Mouse (Mus musculus) neural tube, embryonic 13.5 days (tissue): ENCODE measurements around the gene Prepl. TPM values are rescaled to one million over a fixed set of nuclear protein-coding genes. Genes with fewer than 3 reads are reported as not detected.

Experiments used
- ATAC-seq: fragments of 200-750 bp; cut with Nextera tagmentation; 2 replicates; pipeline ENCODE4 v1.8.0; 2017; ENCODE audit warnings: low read depth, mild to moderate bottlenecking, moderate TSS enrichment, moderate library complexity
- H3K27ac ChIP-seq: fragments of 300-500 bp; sonication (generic); replicated peaks from 2 replicates; pipeline ENCODE4 v1.5.1; 2015; ENCODE audit warnings: moderate library complexity, mild to moderate bottlenecking, inconsistent platforms
- H3K27me3 ChIP-seq: fragments of 300-500 bp; sonication (generic); 2 replicates; pipeline ENCODE4 v1.6.1; 2015; ENCODE audit warnings: mild to moderate bottlenecking, inconsistent platforms
- H3K36me3 ChIP-seq: fragments of 300-500 bp; sonication (generic); 2 replicates; pipeline ENCODE4 v1.6.1; 2015; ENCODE audit warnings: mild to moderate bottlenecking, inconsistent platforms
- H3K4me1 ChIP-seq: fragments of 300-500 bp; sonication (generic); replicated peaks from 2 replicates; pipeline ENCODE4 v1.6.1; 2015; ENCODE audit warnings: inconsistent platforms
- H3K4me2 ChIP-seq: fragments of 300-500 bp; sonication (generic); 2 replicates; pipeline ENCODE4 v1.6.1; 2015; ENCODE audit warnings: inconsistent platforms, mild to moderate bottlenecking, moderate library complexity
- H3K4me3 ChIP-seq: fragments of 300-500 bp; sonication (generic); 2 replicates; pipeline ENCODE4 v1.5.1; 2015; ENCODE audit warnings: mild to moderate bottlenecking, inconsistent platforms
- H3K9ac ChIP-seq: fragments of 300-500 bp; sonication (generic); 2 replicates; pipeline ENCODE4 v1.6.1; 2015; ENCODE audit warnings: moderate library complexity, mild to moderate bottlenecking, inconsistent platforms
- H3K9me3 ChIP-seq: fragments of 300-500 bp; sonication (generic); 2 replicates; pipeline ENCODE4 v1.6.1; 2016; ENCODE audit warnings: inconsistent platforms
- WGBS: fragments of 180-500 bp; shearing (Covaris S2); methylation state at CpG from one replicate; pipeline ENCODE4 v1.1.7; 2015; 5-methylcytosine and 5-hydroxymethylcytosine counted together
- polyA plus RNA-seq: library from polyadenylated mRNA; unstranded; fragments of >200 nt; fragmentation: Nextera tagmentation; extraction: Ambion mirVana; gene quantifications from 2 replicates; pipeline ENCODE4 v1.2.1, GENCODE M21; 2015

Gene Prepl
- polyA plus RNA-seq, 1 experiment from 2014 or later = 93.5 TPM

DNA sequence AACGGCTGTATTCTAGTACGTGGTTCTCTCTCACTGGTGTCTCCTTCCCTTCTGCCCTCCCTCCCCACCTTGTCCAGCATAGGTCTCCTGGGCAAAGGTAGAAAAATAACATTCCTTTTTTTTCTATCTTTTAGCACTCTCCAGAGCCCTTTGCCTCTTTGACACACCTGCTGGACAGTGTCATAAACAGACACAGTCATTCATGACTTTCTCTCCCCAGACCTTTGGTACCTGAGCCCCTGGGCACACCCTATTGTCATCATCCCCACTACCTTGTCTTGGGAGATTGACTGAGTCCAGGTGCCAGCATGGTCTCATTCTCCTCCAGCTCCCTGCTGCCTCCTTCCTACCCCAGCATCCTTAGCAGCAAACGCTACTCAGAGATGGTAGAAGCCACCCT lies 57.0 kb downstream of the Prepl start:
- Histone ChIP-seq H3K4me1 (no peaks in the 10 kb centered on the region), H3K4me2 (no peak overlapping the region), H3K36me3 (no peaks in the 10 kb centered on the region), H3K9ac (no peak overlapping the region), H3K4me3 (no peak overlapping the region), H3K27ac (no peak overlapping the region), H3K27me3 (no peaks in the 10 kb centered on the region), H3K9me3 (no peaks in the 10 kb centered on the region)
- no peak for ATAC-seq
- 84% methylated on average over 3 of the region's 3 CpGs for WGBS

DNA sequence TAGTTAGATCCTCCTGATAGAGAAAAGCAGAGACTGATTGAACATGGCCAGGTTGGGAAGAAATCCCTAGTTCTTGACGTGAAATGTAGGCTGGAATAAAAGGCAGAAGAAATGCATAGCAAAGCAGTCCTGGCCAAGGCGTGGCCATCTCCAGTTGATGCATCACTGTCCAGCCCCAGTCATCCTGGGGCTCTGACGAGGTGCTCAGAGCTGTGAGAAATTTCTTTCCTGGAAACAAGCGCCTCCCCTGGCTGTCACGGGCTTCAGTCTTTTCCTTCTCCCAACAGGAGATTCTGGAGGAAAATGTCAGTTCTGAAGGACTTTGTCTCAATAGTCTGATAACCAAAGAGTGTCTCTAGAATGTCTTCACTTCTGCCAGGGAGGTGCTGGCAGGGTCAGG lies 59.4 kb downstream of the Prepl start:
- H3K4me1 ChIP-seq = no peaks in the 10 kb centered on the region
- no peak overlapping the region for H3K4me2 ChIP-seq
- H3K27me3 ChIP-seq = no peaks in the 10 kb centered on the region
- 79% methylated on average over 5 of the region's 5 CpGs for WGBS
- H3K9ac ChIP-seq = no peak overlapping the region
- no peaks in the 10 kb centered on the region for H3K9me3 ChIP-seq
- ATAC-seq = no peak
- no peaks in the 10 kb centered on the region for H3K36me3 ChIP-seq
- no peak overlapping the region for H3K4me3 ChIP-seq
- no peak overlapping the region for H3K27ac ChIP-seq

DNA sequence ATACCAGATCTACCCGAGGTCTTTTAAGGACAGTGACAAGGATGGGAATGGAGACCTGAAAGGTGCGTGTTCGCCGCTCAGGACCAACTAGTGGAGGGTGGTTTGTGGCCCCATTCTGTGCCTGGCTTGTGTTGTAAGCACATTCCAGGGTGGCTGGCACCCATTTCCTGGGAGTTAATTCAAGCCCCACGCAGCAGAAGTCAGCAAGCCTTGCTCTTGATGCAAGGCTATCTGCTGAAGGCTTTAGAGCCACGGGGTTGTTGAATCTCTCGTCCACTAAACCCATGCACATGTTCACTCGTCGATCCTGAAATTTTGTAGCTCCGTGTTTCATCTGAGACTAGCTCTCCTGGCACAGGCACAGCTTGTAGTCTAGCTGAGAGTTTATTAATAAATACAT lies 61.2 kb downstream of the Prepl start:
- H3K9ac ChIP-seq = no peak overlapping the region
- no peaks in the 10 kb centered on the region for H3K36me3 ChIP-seq
- H3K27ac ChIP-seq = no peak overlapping the region
- no peaks in the 10 kb centered on the region for H3K4me1 ChIP-seq
- no peak for ATAC-seq
- H3K27me3 ChIP-seq = no peaks in the 10 kb centered on the region
- 94% methylated on average over 10 of the region's 10 CpGs for WGBS
- no peak overlapping the region for H3K4me3 ChIP-seq
- H3K4me2 ChIP-seq = no peak overlapping the region
- H3K9me3 ChIP-seq = no peaks in the 10 kb centered on the region

GRCm38 (mm10) chr17:85028093-85028739 lies 61.8 kb downstream of the Prepl start, which contains the start of gene Slc3a1:
TSS of gene Slc3a1 (plus strand) at chr17:85028376.
- Histone ChIP-seq H3K4me1 (no peaks in the 10 kb centered on the region), H3K27me3 (no peaks in the 10 kb centered on the region), H3K9me3 (no peaks in the 10 kb centered on the region), H3K4me3 (no peak within 1 kb of the TSS), H3K27ac (no peak within 1 kb of the TSS), H3K9ac (no peak within 1 kb of the TSS), H3K36me3 (no peaks in the 10 kb centered on the region), H3K4me2 (no peak within 1 kb of the TSS)
- 88% methylated on average over 20 of the region's 20 CpGs for WGBS
- ATAC-seq = no peak

GRCm38 (mm10) chr17:85027247-85027646 lies 62.8 kb downstream of the Prepl start:
- no peak overlapping the region for H3K4me2 ChIP-seq
- no peak overlapping the region for H3K27ac ChIP-seq
- no peaks in the 10 kb centered on the region for H3K9me3 ChIP-seq
- 88% methylated on average over 3 of the region's 3 CpGs for WGBS
- no peak for ATAC-seq
- no peak overlapping the region for H3K9ac ChIP-seq
- H3K4me3 ChIP-seq = no peak overlapping the region
- no peaks in the 10 kb centered on the region for H3K36me3 ChIP-seq
- H3K4me1 ChIP-seq = no peaks in the 10 kb centered on the region
- no peaks in the 10 kb centered on the region for H3K27me3 ChIP-seq

DNA sequence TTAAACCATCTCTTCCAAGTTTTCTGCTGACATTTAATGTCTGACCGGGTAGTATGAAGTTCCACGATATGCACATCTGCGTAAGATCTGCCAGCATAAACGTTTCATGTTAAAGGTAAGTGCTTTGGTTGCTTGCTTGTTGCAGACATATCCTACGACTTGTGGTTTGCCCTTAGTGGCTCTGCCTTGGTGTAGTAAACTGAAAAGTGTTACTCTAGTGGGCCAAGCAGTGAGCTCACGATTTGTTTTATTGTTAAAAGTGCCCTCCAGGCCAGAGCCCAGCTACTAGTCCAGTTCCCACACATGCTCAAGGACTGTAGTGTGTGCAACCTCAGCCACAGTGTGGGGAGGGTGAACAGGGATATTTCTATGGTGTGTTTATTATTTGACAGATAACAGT lies 63.6 kb downstream of the Prepl start:
- Histone ChIP-seq H3K9me3 (no peaks in the 10 kb centered on the region), H3K27ac (no peak overlapping the region), H3K4me2 (no peak overlapping the region), H3K4me1 (no peaks in the 10 kb centered on the region), H3K4me3 (no peak overlapping the region), H3K27me3 (no peaks in the 10 kb centered on the region), H3K36me3 (no peaks in the 10 kb centered on the region), H3K9ac (no peak overlapping the region)
- no peak for ATAC-seq
- 91% methylated on average over 6 of the region's 6 CpGs for WGBS

DNA sequence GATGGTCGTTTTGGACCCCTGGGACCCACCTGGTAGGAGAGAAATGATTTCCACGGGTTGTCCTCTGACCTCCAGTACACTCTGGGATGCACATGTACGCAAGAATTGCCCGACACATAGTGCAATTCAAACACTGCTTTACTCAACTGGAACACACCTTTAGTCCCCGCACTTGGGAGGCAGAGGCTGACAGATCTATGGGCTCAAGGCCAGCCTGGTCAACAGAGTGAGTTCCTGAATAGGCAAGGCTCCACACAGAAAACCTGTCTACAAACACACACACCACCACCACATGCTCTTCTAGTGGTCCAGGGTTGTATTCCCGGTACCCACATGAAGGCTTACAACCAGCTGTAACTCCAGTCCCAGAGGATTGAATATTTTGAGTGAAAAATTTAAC lies 64.9 kb downstream of the Prepl start:
- ATAC-seq = no peak

GRCm38 (mm10) chr17:85024237-85024636 lies 65.8 kb downstream of the Prepl start:
- Histone ChIP-seq H3K4me2 (no peak overlapping the region), H3K9ac (no peak overlapping the region), H3K9me3 (no peaks in the 10 kb centered on the region), H3K36me3 (no peaks in the 10 kb centered on the region), H3K27ac (no peak overlapping the region), H3K27me3 (no peaks in the 10 kb centered on the region), H3K4me1 (no peaks in the 10 kb centered on the region), H3K4me3 (no peak overlapping the region)
- no peak for ATAC-seq
- 92% methylated on average over 8 of the region's 8 CpGs for WGBS

More for the DNA sequence above, 64.9 kb downstream of the Prepl start:
- Histone ChIP-seq H3K4me2 (no peak overlapping the region), H3K27me3 (no peaks in the 10 kb centered on the region), H3K9me3 (no peaks in the 10 kb centered on the region), H3K4me1 (no peaks in the 10 kb centered on the region), H3K9ac (no peak overlapping the region), H3K36me3 (no peaks in the 10 kb centered on the region), H3K27ac (no peak overlapping the region), H3K4me3 (no peak overlapping the region)
- WGBS = 93% methylated on average over 6 of the region's 6 CpGs

DNA sequence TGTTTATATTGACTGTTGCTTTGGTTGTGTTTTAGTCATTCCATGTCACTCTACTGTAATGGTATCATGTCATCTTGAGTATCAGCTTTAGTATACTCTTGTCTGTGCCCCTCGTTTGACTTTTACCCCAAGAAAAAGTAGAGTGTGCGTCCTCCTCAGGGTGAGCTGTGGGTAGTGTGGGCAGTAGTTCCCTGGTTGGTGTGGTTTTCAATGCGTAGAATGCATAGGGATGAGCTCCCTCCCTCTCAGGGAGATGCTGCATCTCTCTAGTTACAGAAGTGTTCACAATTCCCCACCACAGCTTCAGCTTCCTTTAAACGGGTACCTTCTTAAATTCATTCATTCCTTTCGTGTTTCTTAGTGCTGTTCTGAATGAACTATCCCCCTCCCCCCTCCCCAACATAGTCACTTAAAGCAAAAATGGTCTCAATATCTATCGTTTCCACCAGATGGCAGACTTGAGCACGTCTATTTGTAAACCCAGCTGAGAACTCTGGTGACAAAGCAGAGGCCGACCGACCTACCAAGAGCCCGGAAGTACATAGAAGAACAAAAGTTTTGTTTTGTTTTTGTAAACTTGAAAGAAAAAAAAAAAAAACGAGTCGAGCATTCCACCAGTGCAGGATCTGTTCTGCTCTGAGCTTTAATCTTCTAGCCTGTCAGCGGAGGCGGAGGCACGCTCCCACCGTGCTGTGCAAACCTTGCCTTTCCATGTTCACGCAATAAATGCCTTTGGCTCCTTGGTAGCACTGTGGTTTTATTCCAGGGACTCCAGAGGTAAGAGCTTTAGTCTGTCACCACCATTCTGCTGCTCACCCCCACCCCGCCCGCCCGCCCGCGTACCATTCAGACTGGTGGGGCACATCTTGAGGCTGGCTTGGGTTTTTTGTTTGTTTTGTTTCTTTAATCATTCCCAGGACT lies 66.5 kb downstream of the Prepl start:
- ATAC-seq = no peak
- no peak overlapping the region for H3K4me2 ChIP-seq
- 64% methylated on average over 22 of the region's 22 CpGs for WGBS

DNA sequence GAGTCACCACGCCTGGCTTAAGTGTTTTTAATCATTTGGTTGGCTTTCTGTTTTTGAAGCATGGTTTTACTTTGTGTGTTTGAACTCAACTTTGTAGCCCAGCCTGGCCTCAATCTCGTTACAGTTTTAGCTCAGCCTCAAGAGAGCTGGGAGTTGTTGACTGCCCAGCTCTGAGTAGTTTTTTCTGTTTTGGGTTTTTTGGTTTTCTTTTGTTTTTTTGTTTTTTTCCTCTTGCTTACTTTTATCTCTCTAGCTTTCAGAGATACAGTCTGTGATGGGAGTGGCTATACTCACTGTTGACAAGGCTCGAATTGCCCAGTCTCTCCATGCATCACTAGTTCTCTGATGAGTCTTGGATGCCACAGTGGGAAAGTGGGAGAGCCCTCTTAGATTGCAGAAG lies 69.7 kb downstream of the Prepl start:
- Histone ChIP-seq H3K27ac (no peak overlapping the region), H3K27me3 (no peaks in the 10 kb centered on the region), H3K4me2 (no peak overlapping the region), H3K36me3 (no peaks in the 10 kb centered on the region), H3K9me3 (no peaks in the 10 kb centered on the region), H3K4me1 (no peaks in the 10 kb centered on the region), H3K9ac (no peak overlapping the region), H3K4me3 (no peak overlapping the region)
- WGBS = 90% methylated on average over 3 of the region's 3 CpGs
- no peak for ATAC-seq

More for the DNA sequence above, 66.5 kb downstream of the Prepl start:
- H3K9me3 ChIP-seq = no peaks in the 10 kb centered on the region
- H3K9ac ChIP-seq = no peak overlapping the region
- H3K36me3 ChIP-seq = no peaks in the 10 kb centered on the region
- no peaks in the 10 kb centered on the region for H3K27me3 ChIP-seq
- no peaks in the 10 kb centered on the region for H3K4me1 ChIP-seq
- no peak overlapping the region for H3K27ac ChIP-seq
- H3K4me3 ChIP-seq = no peak overlapping the region

DNA sequence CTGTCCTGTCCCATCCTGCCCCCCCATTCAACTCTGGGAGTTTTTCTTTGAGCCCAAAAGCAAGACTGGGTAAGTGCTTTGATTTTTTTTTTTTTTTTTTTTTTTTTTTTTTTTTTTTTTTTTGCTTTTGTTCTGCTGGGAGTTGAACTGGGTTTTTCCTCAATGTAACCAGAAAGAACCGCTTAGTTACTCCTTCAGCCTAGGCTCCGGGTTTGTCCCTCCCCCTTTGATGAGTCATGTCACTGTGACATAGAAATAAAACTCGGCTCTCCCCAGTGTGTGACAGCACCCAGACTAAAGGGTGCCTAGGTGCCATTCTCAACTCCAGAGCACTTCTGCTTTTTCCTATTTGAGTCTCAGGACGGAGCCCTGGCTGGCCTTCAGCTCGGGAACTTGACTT lies 71.2 kb downstream of the Prepl start:
- Histone ChIP-seq H3K4me3 (no peak overlapping the region), H3K9ac (no peak overlapping the region), H3K27me3 (no peaks in the 10 kb centered on the region), H3K36me3 (no peaks in the 10 kb centered on the region), H3K27ac (no peak overlapping the region), H3K4me2 (no peak overlapping the region), H3K9me3 (no peaks in the 10 kb centered on the region), H3K4me1 (no peaks in the 10 kb centered on the region)
- ATAC-seq = no peak
- 82% methylated on average over 5 of the region's 5 CpGs for WGBS

GRCm38 (mm10) chr17:85018344-85018743 lies 71.7 kb downstream of the Prepl start:
- WGBS = 93% methylated on average over 3 of the region's 3 CpGs
- Histone ChIP-seq H3K27me3 (no peaks in the 10 kb centered on the region), H3K4me1 (no peaks in the 10 kb centered on the region), H3K36me3 (no peaks in the 10 kb centered on the region), H3K9ac (no peak overlapping the region), H3K4me3 (no peak overlapping the region), H3K27ac (no peak overlapping the region), H3K9me3 (no peaks in the 10 kb centered on the region), H3K4me2 (no peak overlapping the region)
- ATAC-seq = no peak
